Mouse (Mus musculus) ES-Bruce4 (cell line): Measurements from ENCODE around the gene Cdh15.

Source experiments
- CTCF ChIP-seq: IDR thresholded peaks from one replicate; pipeline ENCODE4 v1.8.1; 2011; ENCODE audit warnings: low read depth, low read length
- POLR2A ChIP-seq: IDR thresholded peaks from one replicate; pipeline ENCODE4 v1.8.1; 2011; ENCODE audit warnings: low read length; ENCODE audit not compliant: insufficient read depth

- TF ChIP-seq CTCF (no peak), POLR2A (no peak)
Observed at GRCm38 (mm10) chr8:122814608-122815007, 33.2 kb upstream of the Cdh15 start.
